Mouse (Mus musculus) forebrain, embryonic 13.5 days (tissue): ENCODE measurements at regions not wholly inside any gene's neighbourhood (a gene's known extent, or its start where the extent isn't known, plus 50 kb on each side); places are given as distances from the start of the nearest gene placed in this dataset.

ENCODE experiments used
- ATAC-seq: fragments of 200-750 bp; cut with Nextera tagmentation; 2 replicates; pipeline ENCODE4 v1.8.0; 2017
- H3K27ac ChIP-seq: fragments of 300-500 bp; sonication (generic); 2 replicates; pipeline ENCODE4 v1.5.1; 2015; ENCODE audit warnings: inconsistent platforms, mild to moderate bottlenecking, moderate library complexity
- H3K27me3 ChIP-seq: fragments of 300-500 bp; sonication (generic); 2 replicates; pipeline ENCODE4 v1.6.1; 2015; ENCODE audit warnings: mild to moderate bottlenecking, inconsistent platforms
- H3K36me3 ChIP-seq: fragments of 300-500 bp; sonication (generic); 2 replicates; pipeline ENCODE4 v1.6.1; 2015; ENCODE audit warnings: mild to moderate bottlenecking, inconsistent platforms; ENCODE audit not compliant: poor library complexity, severe bottlenecking
- H3K4me1 ChIP-seq: fragments of 300-500 bp; sonication (generic); 2 replicates; pipeline ENCODE4 v1.6.1; 2015; ENCODE audit warnings: inconsistent platforms
- H3K4me2 ChIP-seq: fragments of 300-500 bp; sonication (generic); 2 replicates; pipeline ENCODE4 v1.6.1; 2015; ENCODE audit warnings: inconsistent platforms, mild to moderate bottlenecking, moderate library complexity
- H3K4me3 ChIP-seq: fragments of 300-500 bp; sonication (generic); 2 replicates; pipeline ENCODE4 v1.5.1; 2015; ENCODE audit warnings: mild to moderate bottlenecking, inconsistent platforms
- H3K9ac ChIP-seq: fragments of 300-500 bp; sonication (generic); 2 replicates; pipeline ENCODE4 v1.6.1; 2015; ENCODE audit warnings: mild to moderate bottlenecking, inconsistent platforms
- H3K9me3 ChIP-seq: fragments of 300-500 bp; sonication (generic); replicated peaks from 2 replicates; pipeline ENCODE4 v1.6.1; 2016; ENCODE audit warnings: inconsistent platforms
- WGBS: fragments of 180-500 bp; shearing (Covaris S2); methylation state at CpG from one replicate; pipeline ENCODE4 v1.1.7; 2015; 5-methylcytosine and 5-hydroxymethylcytosine counted together

- H3K9ac ChIP-seq, result no peak overlapping the region
- no peak for ATAC-seq
- WGBS, result 80% methylated on average over 2 of the region's 2 CpGs
Observed at GRCm38 (mm10) chr4:90996388-90997092, 404.0 kb downstream of the Elavl2 start.

GRCm38 (mm10) chr4:90964658-90965057 is 435.9 kb downstream of the Elavl2 start:
- Histone ChIP-seq H3K9ac (no peak overlapping the region), H3K27ac (no peak overlapping the region), H3K4me1 (no peaks in the 10 kb centered on the region), H3K36me3 (no peaks in the 10 kb centered on the region), H3K4me2 (no peak overlapping the region), H3K9me3 (no peaks in the 10 kb centered on the region), H3K27me3 (no peaks in the 10 kb centered on the region), H3K4me3 (no peak overlapping the region)
- WGBS, result 71% methylated on average over 6 of the region's 6 CpGs
- no peak for ATAC-seq

More at GRCm38 (mm10) chr4:90996388-90997092, 404.0 kb downstream of the Elavl2 start:
- Histone ChIP-seq H3K4me3 (no peak overlapping the region), H3K4me1 (no peaks in the 10 kb centered on the region), H3K27me3 (no peaks in the 10 kb centered on the region), H3K4me2 (no peak overlapping the region), H3K36me3 (no peaks in the 10 kb centered on the region), H3K27ac (no peak overlapping the region), H3K9me3 (no peaks in the 10 kb centered on the region)

- no peaks in the 10 kb centered on the region for H3K9me3 ChIP-seq
- H3K4me3 ChIP-seq, result no peak overlapping the region
- 42% methylated on average over 4 of the region's 4 CpGs for WGBS
- H3K27ac ChIP-seq, result no peak overlapping the region
- no peak overlapping the region for H3K9ac ChIP-seq
- H3K4me2 ChIP-seq, result no peak overlapping the region
- H3K27me3 ChIP-seq, result no peaks in the 10 kb centered on the region
- ATAC-seq, result peak; percentile 83
- H3K36me3 ChIP-seq, result no peaks in the 10 kb centered on the region
- peaks cover 9% of the 10 kb centered on the region for H3K4me1 ChIP-seq
Observed at GRCm38 (mm10) chr4:90943687-90944385, 456.7 kb downstream of the Elavl2 start.

GRCm38 (mm10) chr4:90917312-90918107 is 483.1 kb downstream of the Elavl2 start:
- 86% methylated on average over 6 of the region's 6 CpGs for WGBS
- no peaks in the 10 kb centered on the region for H3K4me1 ChIP-seq
- no peak overlapping the region for H3K27ac ChIP-seq
- no peak overlapping the region for H3K9ac ChIP-seq
- H3K36me3 ChIP-seq, result no peaks in the 10 kb centered on the region
- ATAC-seq, result no peak
- no peaks in the 10 kb centered on the region for H3K9me3 ChIP-seq
- H3K27me3 ChIP-seq, result no peaks in the 10 kb centered on the region
- H3K4me3 ChIP-seq, result no peak overlapping the region
- H3K4me2 ChIP-seq, result no peak overlapping the region

GRCm38 (mm10) chr4:90906311-90906710 is 494.3 kb downstream of the Elavl2 start:
- Histone ChIP-seq H3K9me3 (no peaks in the 10 kb centered on the region), H3K9ac (no peak overlapping the region), H3K4me3 (no peak overlapping the region), H3K4me1 (no peaks in the 10 kb centered on the region), H3K36me3 (no peaks in the 10 kb centered on the region), H3K27ac (no peak overlapping the region), H3K4me2 (no peak overlapping the region), H3K27me3 (no peaks in the 10 kb centered on the region)
- ATAC-seq, result no peak
- WGBS, result 86% methylated on average over 1 of the region's 1 CpGs

GRCm38 (mm10) chr4:90868209-90868608 is 532.4 kb downstream of the Elavl2 start:
- Histone ChIP-seq H3K4me2 (no peak overlapping the region), H3K36me3 (no peaks in the 10 kb centered on the region), H3K4me3 (no peak overlapping the region), H3K27me3 (no peaks in the 10 kb centered on the region), H3K9ac (no peak overlapping the region), H3K27ac (no peak overlapping the region), H3K4me1 (no peaks in the 10 kb centered on the region), H3K9me3 (no peaks in the 10 kb centered on the region)
- 40% methylated on average over 7 of the region's 7 CpGs for WGBS
- ATAC-seq, result no peak

GRCm38 (mm10) chr4:90860854-90861253 is 539.7 kb downstream of the Elavl2 start:
- H3K4me1 ChIP-seq, result no peaks in the 10 kb centered on the region
- no peak overlapping the region for H3K9ac ChIP-seq
- 40% methylated on average over 2 of the region's 2 CpGs for WGBS
- no peaks in the 10 kb centered on the region for H3K27me3 ChIP-seq
- H3K9me3 ChIP-seq, result no peaks in the 10 kb centered on the region
- H3K4me3 ChIP-seq, result no peak overlapping the region
- no peak overlapping the region for H3K27ac ChIP-seq
- H3K4me2 ChIP-seq, result no peak overlapping the region
- peak; percentile 53; the same call in 1 of the 2 replicates for ATAC-seq
- no peaks in the 10 kb centered on the region for H3K36me3 ChIP-seq

- no peaks in the 10 kb centered on the region for H3K4me1 ChIP-seq
- no peak overlapping the region for H3K4me3 ChIP-seq
- no peaks in the 10 kb centered on the region for H3K9me3 ChIP-seq
- no peak for ATAC-seq
- H3K9ac ChIP-seq, result no peak overlapping the region
- no peak overlapping the region for H3K27ac ChIP-seq
- no peak overlapping the region for H3K4me2 ChIP-seq
- H3K27me3 ChIP-seq, result no peaks in the 10 kb centered on the region
- WGBS, result 14% methylated on average over 3 of the region's 3 CpGs
- H3K36me3 ChIP-seq, result no peaks in the 10 kb centered on the region
Observed at GRCm38 (mm10) chr4:90839804-90840203, 560.8 kb downstream of the Elavl2 start.

GRCm38 (mm10) chr4:90799078-90799477 is 580.5 kb downstream of the Zfp352 start:
- H3K9me3 ChIP-seq, result no peaks in the 10 kb centered on the region
- no peak overlapping the region for H3K4me2 ChIP-seq
- 71% methylated on average over 1 of the region's 1 CpGs for WGBS
- no peak overlapping the region for H3K9ac ChIP-seq
- H3K4me3 ChIP-seq, result no peak overlapping the region
- no peak for ATAC-seq
- no peaks in the 10 kb centered on the region for H3K36me3 ChIP-seq
- H3K27me3 ChIP-seq, result no peaks in the 10 kb centered on the region
- no peaks in the 10 kb centered on the region; the same call in 1 of the 2 replicates for H3K4me1 ChIP-seq
- H3K27ac ChIP-seq, result no peak overlapping the region

GRCm38 (mm10) chr4:90798637-90799036 is 580.0 kb downstream of the Zfp352 start:
- Histone ChIP-seq H3K27me3 (no peaks in the 10 kb centered on the region), H3K4me1 (no peaks in the 10 kb centered on the region; the same call in 1 of the 2 replicates), H3K36me3 (no peaks in the 10 kb centered on the region), H3K4me2 (no peak overlapping the region), H3K4me3 (no peak overlapping the region), H3K9ac (no peak overlapping the region), H3K9me3 (no peaks in the 10 kb centered on the region), H3K27ac (no peak overlapping the region)
- WGBS, result 78% methylated on average over 3 of the region's 3 CpGs
- no peak for ATAC-seq

GRCm38 (mm10) chr4:90797472-90797871 is 578.9 kb downstream of the Zfp352 start:
- Histone ChIP-seq H3K27ac (no peak overlapping the region), H3K4me3 (no peak overlapping the region), H3K9me3 (no peaks in the 10 kb centered on the region), H3K27me3 (no peaks in the 10 kb centered on the region), H3K4me1 (no peaks in the 10 kb centered on the region; the same call in 1 of the 2 replicates), H3K9ac (no peak overlapping the region), H3K4me2 (no peak overlapping the region), H3K36me3 (no peaks in the 10 kb centered on the region)
- peak; percentile 43; the same call in 1 of the 2 replicates for ATAC-seq
- 62% methylated on average over 8 of the region's 8 CpGs for WGBS
